Mouse (Mus musculus) hindlimb bud, embryonic 11.5 days (tissue): ENCODE data around the gene Car1.
"Not testable (repeated sequence)": the region's sequence is repeated elsewhere in the genome, so short reads cannot be mapped to it uniquely, and the experiment has no call there.

Source experiments
- DNase-seq: peaks from one replicate; pipeline ENCODE4 v3.0.0-alpha.2; 2012; ENCODE audit warnings: low read depth, low spot score; ENCODE audit errors: extremely low spot score

The Car1 gene

DNA sequence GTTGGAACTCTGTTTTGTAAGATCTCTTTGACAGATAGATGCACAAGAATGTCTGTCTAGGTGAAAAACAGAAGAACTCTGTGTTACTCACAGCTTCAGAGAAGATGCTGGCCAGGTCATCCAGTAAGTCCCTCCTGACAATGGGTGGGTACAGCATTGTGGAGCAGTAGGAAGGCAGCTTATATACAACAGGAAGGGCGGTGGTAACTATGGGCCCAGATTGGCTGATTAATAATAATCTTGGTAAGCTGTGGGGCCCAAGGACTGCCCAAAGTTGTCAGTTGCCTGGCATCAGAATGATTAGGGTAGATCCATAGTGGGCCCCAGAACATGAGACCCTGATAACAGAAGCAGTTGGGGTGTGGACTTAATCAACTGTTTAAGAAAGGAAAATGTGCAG, at the start of gene Car1:
TSS of gene Car1 (minus strand) at position 158 of the 400 bp plus-strand sequence.
- no peak for DNase-seq

GRCm38 (mm10) chr3:14857874-14858273, 49.7 kb upstream of the Car1 start:
- DNase-seq = no peak

GRCm38 (mm10) chr3:14854446-14854845, 46.3 kb upstream of the Car1 start:
- DNase-seq = no peak

DNA sequence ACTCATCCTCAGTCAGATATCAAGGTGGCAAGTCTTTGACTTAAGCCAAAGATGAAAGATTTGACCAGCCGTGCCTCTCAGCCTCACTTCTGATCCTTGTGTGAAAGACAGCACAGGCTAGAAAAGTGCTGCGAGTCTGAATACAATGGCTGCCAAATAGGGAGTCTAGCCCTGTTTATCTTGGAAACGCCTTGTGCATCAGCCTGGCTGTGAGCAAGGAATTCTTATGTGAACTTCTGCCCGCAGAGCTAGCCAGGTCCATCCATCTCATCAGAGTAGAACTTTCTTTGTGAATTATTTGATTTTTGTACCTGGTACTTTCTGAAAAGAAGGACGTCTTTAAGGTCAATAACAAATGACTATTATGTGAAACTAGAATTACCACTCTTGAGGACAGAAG, 45.8 kb upstream of the Car1 start:
- DNase-seq = no peak

GRCm38 (mm10) chr3:14848587-14849254, 40.6 kb upstream of the Car1 start:
- no peak for DNase-seq

GRCm38 (mm10) chr3:14839466-14840118, 31.4 kb upstream of the Car1 start:
- DNase-seq = no peak

GRCm38 (mm10) chr3:14838936-14839335, 30.8 kb upstream of the Car1 start:
- no peak for DNase-seq

DNA sequence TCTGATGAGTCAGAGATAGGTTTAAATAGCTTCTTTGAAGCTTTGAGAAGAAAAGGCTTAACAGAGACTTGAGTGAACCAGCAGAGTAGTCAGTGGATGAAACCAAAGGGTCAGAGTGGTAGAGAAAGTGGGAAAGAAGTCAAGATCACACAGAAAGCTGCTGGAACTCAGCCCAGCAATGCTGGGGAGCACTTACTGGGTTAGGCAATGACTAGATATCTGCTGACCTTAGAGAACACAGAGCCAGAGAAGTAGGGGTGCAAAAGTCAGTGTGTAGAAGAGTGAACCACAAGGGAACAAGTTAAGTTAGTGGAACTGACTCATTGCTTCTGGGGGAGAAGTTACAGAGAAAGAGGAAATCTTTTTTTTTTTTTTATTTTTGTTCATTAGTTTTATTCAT, 24.6 kb upstream of the Car1 start:
- DNase-seq = no peak

- DNase-seq = no peak
Observed at GRCm38 (mm10) chr3:14831219-14831835, 23.2 kb upstream of the Car1 start.

GRCm38 (mm10) chr3:14828896-14829295, 20.7 kb upstream of the Car1 start:
- DNase-seq = no peak

DNA sequence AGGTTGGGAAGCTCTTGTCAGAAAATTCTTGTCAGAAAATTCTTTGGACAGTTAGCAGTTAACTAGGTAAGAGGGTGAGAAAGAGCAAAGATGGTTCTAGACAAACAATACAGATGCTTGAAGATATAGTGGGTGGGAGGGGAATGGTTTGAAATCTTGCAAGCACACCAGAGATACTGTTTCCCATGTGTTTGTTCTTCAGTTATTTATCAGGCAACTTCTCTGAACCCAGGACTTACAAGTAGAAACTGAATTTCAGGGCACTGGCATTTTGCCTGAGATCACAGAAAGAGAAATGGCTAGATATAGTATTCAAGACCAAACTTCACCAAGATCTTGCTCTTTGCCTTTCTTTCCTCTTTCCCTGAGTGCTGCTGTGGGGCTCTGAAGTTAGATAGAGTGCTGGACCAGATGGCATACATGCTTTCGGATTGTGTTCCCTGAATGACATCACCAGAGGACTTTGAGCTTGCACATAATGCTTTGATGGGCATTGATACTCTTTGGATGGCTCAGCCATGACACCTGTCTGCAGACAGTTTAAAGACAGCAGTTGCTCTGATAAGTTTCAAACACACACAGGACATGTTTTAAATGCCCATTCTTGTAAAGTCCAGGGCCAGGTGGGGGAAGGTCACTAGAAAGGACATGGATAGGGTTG, 11.8 kb upstream of the Car1 start:
- DNase-seq = no peak

GRCm38 (mm10) chr3:14815396-14815795, 7.2 kb upstream of the Car1 start:
- DNase-seq = not testable (repeated sequence)

DNA sequence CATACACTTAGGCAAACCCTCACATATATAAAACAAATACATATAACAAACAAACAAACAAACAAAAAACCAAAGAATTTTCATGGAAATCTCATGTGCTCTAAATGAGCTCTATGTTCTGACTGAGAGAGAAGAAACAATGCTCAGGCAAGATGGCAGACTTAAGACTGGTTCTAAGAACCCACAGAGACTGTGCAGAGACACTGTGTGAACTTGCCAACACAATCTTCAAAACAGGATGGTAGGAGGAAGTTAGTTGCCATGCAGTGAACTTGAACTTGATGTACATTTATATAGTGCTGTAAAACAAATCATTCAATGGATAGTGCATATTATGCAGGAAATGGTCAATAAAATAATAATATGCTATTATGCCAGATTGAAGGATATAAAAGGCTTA, 1.5 kb downstream of the Car1 start:
- no peak for DNase-seq

GRCm38 (mm10) chr3:14805962-14806361, 2.2 kb downstream of the Car1 start:
- DNase-seq = no peak

- DNase-seq = no peak
Observed at GRCm38 (mm10) chr3:14804906-14805305, 3.3 kb downstream of the Car1 start.

DNA sequence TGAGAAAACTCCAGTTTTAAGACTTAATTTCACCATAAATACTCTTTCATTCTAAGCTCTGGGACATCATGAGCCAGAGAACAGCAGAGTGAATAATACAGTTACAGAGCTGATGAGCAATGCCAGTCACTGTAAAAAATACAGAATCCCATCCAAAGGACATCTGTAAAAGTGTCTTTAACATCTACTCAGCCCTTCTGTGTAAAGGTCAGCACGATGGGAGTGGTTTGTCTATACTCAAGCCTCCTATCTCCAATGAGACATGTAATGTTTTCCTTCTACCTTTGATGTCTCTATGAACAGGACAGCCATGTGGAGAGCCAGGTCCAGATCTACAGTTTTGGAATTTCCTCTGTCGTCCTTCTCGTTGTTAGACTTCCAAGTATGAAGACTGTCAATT, 11.1 kb downstream of the Car1 start:
- no peak for DNase-seq

- DNase-seq = no peak
Observed at GRCm38 (mm10) chr3:14795292-14796020, 12.7 kb downstream of the Car1 start.

- no peak for DNase-seq
Observed at GRCm38 (mm10) chr3:14792032-14792431, 16.1 kb downstream of the Car1 start.

- no peak for DNase-seq
Observed at GRCm38 (mm10) chr3:14787607-14788006, 20.6 kb downstream of the Car1 start.

GRCm38 (mm10) chr3:14787136-14787535, 21.0 kb downstream of the Car1 start:
- DNase-seq = no peak

DNA sequence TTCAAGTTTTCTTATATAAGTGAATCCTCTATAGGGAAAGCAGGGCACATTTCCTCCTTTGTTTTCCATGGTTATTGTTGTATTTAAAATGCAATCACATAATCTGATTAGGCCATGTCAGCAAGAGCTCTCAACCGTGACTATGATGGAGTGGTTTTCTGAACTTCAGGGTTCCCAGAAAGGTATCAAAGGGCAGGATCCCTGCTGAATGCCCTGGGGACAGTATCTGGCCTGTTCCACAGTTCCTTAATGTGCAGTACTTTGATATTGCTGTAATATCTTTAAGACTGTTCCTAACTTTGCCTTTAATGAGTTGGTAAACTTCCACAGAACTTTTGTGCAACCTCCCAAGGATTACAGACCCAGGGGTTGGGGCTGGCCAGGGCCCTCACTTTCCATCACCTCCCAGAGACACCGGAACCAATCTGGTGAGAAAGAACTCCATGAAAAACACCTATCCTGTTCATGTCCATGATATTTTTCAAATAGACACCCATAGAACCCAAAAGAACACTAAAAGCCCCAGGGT, 21.6 kb downstream of the Car1 start:
- DNase-seq = no peak
